Mouse (Mus musculus) hindbrain, embryonic 11.5 days (tissue): ENCODE data around the gene Gtf2i. TPM values are rescaled to one million over a fixed set of nuclear protein-coding genes. Genes with fewer than 3 reads are reported as not detected.

Experiments used
- ATAC-seq: fragments of 200-750 bp; cut with Nextera tagmentation; 2 replicates; pipeline ENCODE4 v1.8.0; 2017; ENCODE audit warnings: mild to moderate bottlenecking, moderate TSS enrichment, moderate library complexity; ENCODE audit not compliant: low FRiP score
- DNase-seq: peaks from one replicate; pipeline ENCODE4 v3.0.0-alpha.2; 2015; ENCODE audit warnings: low spot score
- H3K27ac ChIP-seq: fragments of 300-500 bp; sonication (generic); 2 replicates; pipeline ENCODE4 v1.5.1; 2014; ENCODE audit warnings: mild to moderate bottlenecking, low read depth, low read length
- H3K27me3 ChIP-seq: fragments of 300-500 bp; sonication (generic); 2 replicates; pipeline ENCODE4 v1.6.1; 2014; ENCODE audit warnings: mild to moderate bottlenecking, low read length, moderate library complexity, mixed read lengths; ENCODE audit not compliant: control insufficient read depth, insufficient read depth
- H3K36me3 ChIP-seq: fragments of 300-500 bp; sonication (generic); 2 replicates; pipeline ENCODE4 v1.6.1; 2014; ENCODE audit warnings: mild to moderate bottlenecking, low read length, moderate library complexity, mixed read lengths; ENCODE audit not compliant: control insufficient read depth, insufficient read depth
- H3K4me1 ChIP-seq: fragments of 300-500 bp; sonication (generic); replicated peaks from 2 replicates; pipeline ENCODE4 v1.6.1; 2014; ENCODE audit warnings: low read length, mixed read lengths; ENCODE audit not compliant: control insufficient read depth, insufficient read depth
- H3K4me2 ChIP-seq: fragments of 300-500 bp; sonication (generic); replicated peaks from 2 replicates; pipeline ENCODE4 v1.6.1; 2014; ENCODE audit warnings: mild to moderate bottlenecking, low read depth, low read length
- H3K4me3 ChIP-seq: fragments of 300-500 bp; sonication (generic); 2 replicates; pipeline ENCODE4 v1.5.1; 2014; ENCODE audit warnings: low read depth, low read length
- H3K9ac ChIP-seq: fragments of 300-500 bp; sonication (generic); 2 replicates; pipeline ENCODE4 v1.6.1; 2014; ENCODE audit warnings: low read depth, low read length
- H3K9me3 ChIP-seq: fragments of 300-500 bp; sonication (generic); 2 replicates; pipeline ENCODE4 v1.6.1; 2016; ENCODE audit warnings: low read length; ENCODE audit not compliant: control insufficient read depth
- WGBS: fragments of 180-500 bp; shearing (Covaris S2); extraction: QIAGEN DNeasy Blood & Tissue Kit; methylation state at CpG from one replicate; pipeline ENCODE4 v1.1.7; 2014; 5-methylcytosine and 5-hydroxymethylcytosine counted together
- polyA plus RNA-seq: library from polyadenylated mRNA; unstranded; fragments of >200 nt; fragmentation: Nextera tagmentation; extraction: Ambion mirVana; gene quantifications from 2 replicates; pipeline ENCODE4 v1.2.1, GENCODE M21; 2014

Gtf2i gene
- polyA plus RNA-seq, 1 experiment from 2014 or later, result 178 TPM

DNA sequence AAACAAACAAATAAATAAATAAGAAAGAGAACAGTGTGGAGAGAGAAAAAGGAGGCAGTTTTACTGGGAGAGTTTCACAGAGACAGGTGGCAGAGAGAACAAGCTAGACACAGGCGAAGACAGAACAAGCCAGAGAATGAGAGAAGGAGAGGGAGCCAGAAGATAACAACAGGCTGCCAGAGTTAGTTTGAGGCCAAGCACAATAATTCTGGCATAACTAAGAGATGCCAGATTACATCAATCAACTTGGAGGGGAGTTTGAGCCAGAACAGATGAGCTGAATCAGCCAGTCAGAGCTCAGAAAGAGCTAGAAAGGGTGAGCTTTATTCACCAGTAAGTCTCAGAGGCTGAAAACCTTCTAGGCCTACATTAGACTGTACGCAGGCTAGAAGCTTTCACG, 64.0 kb downstream of the Gtf2i start:
- ATAC-seq, result no peak
- Histone ChIP-seq H3K4me3 (no peak overlapping the region), H3K27me3 (no peaks in the 10 kb centered on the region), H3K27ac (no peak overlapping the region), H3K9me3 (no peaks in the 10 kb centered on the region), H3K4me2 (no peak overlapping the region), H3K9ac (no peak overlapping the region), H3K4me1 (no peaks in the 10 kb centered on the region), H3K36me3 (peaks cover 49% of the 10 kb centered on the region)
- DNase-seq, result no peak
- 96% methylated on average over 3 of the region's 3 CpGs for WGBS

DNA sequence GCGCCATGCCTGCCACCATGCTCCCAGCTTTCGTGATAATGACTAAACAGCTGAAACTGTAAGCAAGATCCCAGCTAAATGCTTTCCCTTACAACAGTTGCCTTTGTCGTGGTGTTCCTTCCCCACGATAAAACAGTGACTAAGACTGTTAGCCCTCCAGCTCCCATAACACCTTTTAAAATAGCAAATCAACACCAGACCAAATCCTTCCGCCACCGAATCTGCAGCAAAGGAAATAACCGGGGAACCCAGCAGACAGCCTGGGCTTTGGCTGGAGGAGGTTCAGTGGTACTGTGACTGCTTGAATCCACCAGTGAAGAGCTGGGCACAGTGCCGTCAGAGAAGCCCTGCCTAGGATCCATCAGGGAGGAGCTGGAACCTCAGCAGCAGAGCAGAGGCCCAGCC, 65.3 kb downstream of the Gtf2i start:
- ATAC-seq (no peak), DNase-seq (no peak)
- Histone ChIP-seq H3K4me1 (no peaks in the 10 kb centered on the region), H3K9me3 (no peaks in the 10 kb centered on the region), H3K4me2 (no peak overlapping the region), H3K4me3 (no peak overlapping the region), H3K9ac (no peak overlapping the region), H3K27me3 (no peaks in the 10 kb centered on the region), H3K27ac (no peak overlapping the region), H3K36me3 (peaks cover 52% of the 10 kb centered on the region)
- WGBS, result 93% methylated on average over 8 of the region's 8 CpGs

DNA sequence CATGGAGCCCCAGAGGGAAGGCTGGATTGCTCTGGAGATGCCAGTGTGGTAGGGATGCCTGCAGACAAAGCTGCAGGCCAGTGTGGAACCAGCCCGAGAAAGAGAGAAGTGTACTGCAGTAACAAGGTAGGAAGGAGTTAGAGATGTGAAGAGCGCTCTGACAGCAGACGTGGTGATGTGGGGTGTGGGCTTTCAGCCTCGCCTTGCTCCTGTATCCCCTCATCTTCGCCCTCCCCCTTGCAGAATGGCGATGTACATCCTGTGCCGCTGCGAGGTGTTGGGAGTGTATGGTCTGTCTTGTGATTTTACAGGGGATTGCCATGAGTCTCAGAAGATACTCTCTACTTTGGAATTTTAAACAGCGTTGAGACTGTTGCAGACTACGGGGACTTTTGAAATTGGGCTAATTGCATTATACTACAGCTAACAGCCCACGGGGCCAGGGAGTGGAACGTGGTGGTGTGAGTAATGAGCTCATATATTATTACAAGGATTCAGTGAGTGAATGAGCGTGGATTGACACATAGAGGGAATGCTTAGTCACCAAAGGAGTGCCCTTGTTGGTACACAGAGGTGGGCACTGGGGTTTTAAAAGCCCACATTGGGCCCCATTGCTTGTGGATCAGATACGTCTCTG, 65.8 kb downstream of the Gtf2i start:
- no peak for DNase-seq
- no peaks in the 10 kb centered on the region for H3K9me3 ChIP-seq
- WGBS, result 92% methylated on average over 14 of the region's 14 CpGs
- H3K4me1 ChIP-seq, result no peaks in the 10 kb centered on the region
- no peak for ATAC-seq
- H3K9ac ChIP-seq, result no peak overlapping the region
- no peak overlapping the region for H3K4me3 ChIP-seq
- H3K27ac ChIP-seq, result no peak overlapping the region
- H3K36me3 ChIP-seq, result peaks cover 55% of the 10 kb centered on the region
- H3K27me3 ChIP-seq, result no peaks in the 10 kb centered on the region
- H3K4me2 ChIP-seq, result no peak overlapping the region

DNA sequence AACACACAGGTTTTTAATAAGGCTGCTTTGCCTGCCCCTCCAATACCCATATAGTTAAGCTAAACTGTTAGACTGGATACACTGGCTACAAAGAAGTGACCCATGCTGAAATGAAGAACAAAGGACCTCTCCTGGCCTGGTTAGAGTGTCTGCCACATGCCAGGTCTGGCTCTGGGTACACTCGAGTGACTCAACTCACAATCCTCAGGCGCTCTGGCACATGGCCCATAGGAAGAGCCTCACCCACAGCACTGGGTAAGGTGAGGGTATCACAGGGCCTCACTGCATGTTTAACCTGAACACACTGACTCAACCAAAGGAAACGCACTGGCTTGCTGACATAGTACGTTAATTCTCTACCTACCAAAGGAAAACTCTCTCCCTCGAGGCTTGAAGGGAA, 68.4 kb downstream of the Gtf2i start:
- H3K9ac ChIP-seq, result no peak overlapping the region
- peaks cover 58% of the 10 kb centered on the region for H3K36me3 ChIP-seq
- no peaks in the 10 kb centered on the region for H3K4me1 ChIP-seq
- H3K4me2 ChIP-seq, result no peak overlapping the region
- no peak for ATAC-seq
- no peak for DNase-seq
- 93% methylated on average over 5 of the region's 5 CpGs for WGBS
- no peak overlapping the region for H3K27ac ChIP-seq
- no peaks in the 10 kb centered on the region for H3K9me3 ChIP-seq
- no peak overlapping the region for H3K4me3 ChIP-seq
- no peaks in the 10 kb centered on the region for H3K27me3 ChIP-seq

DNA sequence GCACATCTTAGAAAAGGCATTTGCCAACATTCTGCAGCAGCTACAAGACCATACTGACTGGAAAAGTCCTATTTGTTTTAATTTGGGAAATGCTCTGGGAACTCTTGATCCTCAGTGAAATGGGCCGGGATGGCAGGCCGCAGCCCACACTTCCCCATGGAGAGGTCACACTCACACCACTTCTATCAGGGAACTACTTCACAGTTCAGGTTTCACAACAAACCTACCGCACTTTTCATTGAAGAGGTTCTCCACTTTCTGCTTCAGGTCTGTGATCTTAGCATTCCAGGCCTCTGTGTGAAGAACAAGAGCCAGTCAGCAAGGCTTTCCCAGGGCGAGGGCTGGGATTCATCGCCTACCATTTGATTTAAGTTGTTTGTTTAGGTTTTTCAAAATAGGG, 69.7 kb downstream of the Gtf2i start:
- 97% methylated on average over 5 of the region's 5 CpGs for WGBS
- H3K4me2 ChIP-seq, result no peak overlapping the region
- ATAC-seq, result no peak
- H3K27ac ChIP-seq, result no peak overlapping the region
- H3K4me1 ChIP-seq, result no peaks in the 10 kb centered on the region
- H3K27me3 ChIP-seq, result no peaks in the 10 kb centered on the region
- no peak for DNase-seq
- H3K36me3 ChIP-seq, result peaks cover 64% of the 10 kb centered on the region
- no peaks in the 10 kb centered on the region for H3K9me3 ChIP-seq
- no peak overlapping the region for H3K4me3 ChIP-seq
- H3K9ac ChIP-seq, result no peak overlapping the region

DNA sequence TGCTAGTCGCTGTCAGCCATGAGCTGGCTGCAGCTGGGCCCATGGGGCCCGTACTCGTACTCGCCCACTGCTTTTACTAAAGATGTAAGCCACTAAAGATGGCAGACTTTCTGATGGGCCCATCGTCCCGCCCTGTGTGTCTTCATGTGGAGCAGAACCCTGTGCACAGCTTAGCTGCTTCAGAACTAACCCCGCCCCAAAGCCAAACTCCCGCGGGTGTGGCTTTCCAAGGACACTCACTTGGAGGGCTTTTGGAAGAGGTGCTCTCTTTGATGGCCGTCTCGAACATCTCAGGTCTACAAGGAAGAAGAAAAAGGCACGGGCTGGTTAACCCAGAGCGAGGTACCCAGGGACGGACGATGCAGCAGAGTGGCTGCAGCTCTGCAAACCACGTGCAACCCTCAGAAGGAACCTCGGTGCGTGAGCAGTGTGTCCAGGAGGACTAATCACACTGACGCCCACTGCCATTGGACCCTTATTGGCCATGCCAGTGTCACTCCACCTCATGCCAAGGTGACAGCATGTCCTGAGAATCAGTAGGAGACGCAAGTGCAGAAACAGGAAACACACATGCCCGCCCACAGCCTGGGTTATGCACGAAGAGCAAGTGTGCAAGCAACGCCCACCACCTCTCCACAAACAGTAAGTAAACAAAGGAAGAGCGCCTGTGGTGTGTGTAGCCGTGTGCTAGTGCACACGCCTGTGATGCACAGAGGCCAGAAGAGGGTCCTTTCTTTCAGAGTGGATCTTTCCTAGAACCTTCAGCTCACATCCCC, 70.7 kb downstream of the Gtf2i start:
- H3K27me3 ChIP-seq, result no peaks in the 10 kb centered on the region
- no peak overlapping the region for H3K27ac ChIP-seq
- 93% methylated on average over 26 of the region's 26 CpGs for WGBS

DNA sequence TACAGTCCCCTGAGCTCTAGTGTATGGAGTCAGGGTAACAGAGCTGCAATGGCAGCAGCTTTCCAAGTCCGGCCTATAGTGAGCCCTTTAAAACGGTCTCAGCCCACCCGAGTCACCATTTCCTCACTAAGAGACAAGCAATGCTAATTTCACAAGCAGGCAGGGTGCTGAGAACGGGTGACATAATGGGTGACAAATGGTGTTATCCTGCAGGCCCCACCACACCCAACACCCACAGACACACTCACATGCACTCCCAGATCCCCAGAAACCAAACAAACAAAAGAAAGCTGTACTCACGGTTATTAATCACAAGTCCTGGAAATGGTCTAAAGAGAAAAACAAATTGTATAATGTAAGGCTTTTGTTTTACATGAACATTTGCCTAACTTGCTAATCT, 72.7 kb downstream of the Gtf2i start:
- H3K4me3 ChIP-seq, result no peak overlapping the region
- 86% methylated on average over 5 of the region's 5 CpGs for WGBS
- no peaks in the 10 kb centered on the region for H3K27me3 ChIP-seq
- H3K27ac ChIP-seq, result no peak overlapping the region
- ATAC-seq (no peak), DNase-seq (no peak)
- H3K4me2 ChIP-seq, result no peak overlapping the region
- no peak overlapping the region for H3K9ac ChIP-seq
- H3K9me3 ChIP-seq, result no peaks in the 10 kb centered on the region
- peaks cover 63% of the 10 kb centered on the region for H3K36me3 ChIP-seq
- 0 out of 2 replicates have a peak, but pooled peaks cover 2% of the 10 kb centered on the region for H3K4me1 ChIP-seq

More for the DNA sequence above, 70.7 kb downstream of the Gtf2i start:
- Histone ChIP-seq H3K36me3 (peaks cover 59% of the 10 kb centered on the region), H3K4me3 (no peak overlapping the region), H3K4me1 (no peaks in the 10 kb centered on the region), H3K9ac (no peak overlapping the region), H3K9me3 (no peaks in the 10 kb centered on the region), H3K4me2 (no peak overlapping the region)
- DNase-seq (no peak), ATAC-seq (no peak)

DNA sequence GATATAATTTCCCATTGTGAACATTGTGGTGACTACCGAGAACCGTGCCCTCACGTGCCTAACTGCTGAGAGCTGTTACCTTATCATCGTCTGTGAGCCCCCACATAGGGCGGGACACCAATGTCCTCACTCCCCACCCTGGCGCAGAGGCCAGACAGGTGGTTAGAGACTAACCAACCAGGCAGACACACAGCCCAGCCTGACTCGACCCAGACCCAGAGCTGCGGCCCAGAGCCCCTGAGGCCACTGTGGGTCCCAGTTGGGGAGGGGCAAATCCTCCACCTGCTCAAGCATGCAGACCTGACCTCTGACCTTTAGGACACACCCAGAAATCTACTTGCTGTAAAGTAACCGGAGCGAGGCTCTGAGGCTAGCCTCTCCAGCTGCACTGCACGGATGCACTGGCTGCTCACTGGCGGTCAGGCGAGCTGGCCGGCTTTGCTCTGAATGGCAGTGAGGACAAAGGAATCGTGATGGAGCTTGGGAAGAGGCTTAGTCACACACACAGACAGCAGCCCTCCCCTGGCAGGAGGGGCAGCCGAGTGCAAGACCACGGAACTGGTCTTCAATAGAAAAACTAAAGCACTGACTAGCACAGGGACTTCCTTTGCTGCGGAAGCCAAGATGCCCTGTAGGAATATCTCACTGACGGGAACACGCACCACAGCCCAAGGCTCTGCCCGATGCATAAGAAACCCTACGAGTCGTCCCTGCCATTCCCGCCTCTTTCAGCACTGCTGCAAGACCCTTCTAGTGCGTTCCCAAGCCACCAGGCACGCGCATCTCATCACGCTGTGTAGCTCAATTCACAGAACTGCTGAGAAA, 76.4 kb downstream of the Gtf2i start:
- H3K9me3 ChIP-seq, result no peaks in the 10 kb centered on the region
- H3K27ac ChIP-seq, result peak overlapping the region; percentile 76
- peak; percentile 80 for ATAC-seq
- H3K4me1 ChIP-seq, result 0 out of 2 replicates have a peak, but pooled peaks cover 2% of the 10 kb centered on the region
- H3K27me3 ChIP-seq, result no peaks in the 10 kb centered on the region
- no peak overlapping the region; the same call in 1 of the 2 replicates for H3K9ac ChIP-seq
- WGBS, result 65% methylated on average over 28 of the region's 28 CpGs
- H3K4me3 ChIP-seq, result no peak overlapping the region
- DNase-seq, result peak; percentile 64
- peaks cover 46% of the 10 kb centered on the region for H3K36me3 ChIP-seq
- H3K4me2 ChIP-seq, result no peak overlapping the region
